Mouse (Mus musculus): ENCODE measurements around the gene Hsf5. TPM values are rescaled to one million over a fixed set of nuclear protein-coding genes. Genes with fewer than 3 reads are reported as not detected.

The Hsf5 gene
- polyA plus RNA-seq, 1 experiment from 2014 or later, result 0.27 TPM

DNA sequence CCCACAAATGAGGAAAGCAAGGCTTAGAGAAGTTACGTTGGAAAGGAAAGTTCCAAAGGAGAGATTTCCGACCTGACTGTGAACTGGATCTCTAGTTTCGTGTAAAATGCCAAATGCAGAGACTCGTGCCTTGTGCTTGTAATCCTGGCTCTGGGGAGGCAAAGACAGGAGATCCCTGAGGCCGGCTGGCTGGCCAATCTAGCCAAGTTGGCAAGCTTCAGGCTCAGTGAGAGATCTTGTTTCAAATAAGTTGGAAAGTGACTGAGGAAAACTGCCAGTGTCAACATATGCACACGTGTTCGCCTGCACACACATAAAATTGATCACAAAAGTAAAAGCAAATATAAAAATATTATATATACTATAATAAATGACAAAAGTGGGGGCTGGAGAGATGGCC lies 7.7 kb upstream of the Hsf5 start:
- Histone ChIP-seq H3K27me3 (ENCODE audit: control insufficient read depth, insufficient read depth, low read length) (no peaks in the 10 kb centered on the region), H3K4me3 (ENCODE audit: low read depth, low read length) (no peak overlapping the region), H3K9ac (ENCODE audit: low read length) (no peak overlapping the region), H3K27ac (replicated peaks; ENCODE audit: low read depth, low read length) (no peak overlapping the region), H3K36me3 (ENCODE audit: control insufficient read depth, insufficient read depth, low read length) (peaks cover 49% of the 10 kb centered on the region), H3K4me2 (ENCODE audit: low read depth, severe bottlenecking) (no peak overlapping the region), H3K4me1 (ENCODE audit: control insufficient read depth, insufficient read depth, low read length) (no peaks in the 10 kb centered on the region), H3K9me3 (ENCODE audit: control insufficient read depth, low read length) (no peaks in the 10 kb centered on the region)
- 92% methylated on average over 7 of the region's 7 CpGs for WGBS
- DNase-seq (ENCODE audit: low spot score) (no peak), ATAC-seq (ENCODE audit: insufficient number of reproducible peaks, low FRiP score, low TSS enrichment, low read depth) (no peak)

- Histone ChIP-seq H3K4me2 (ENCODE audit: low read depth, severe bottlenecking) (no peak overlapping the region), H3K9ac (ENCODE audit: low read length) (no peak overlapping the region), H3K27me3 (ENCODE audit: control insufficient read depth, insufficient read depth, low read length) (no peaks in the 10 kb centered on the region), H3K4me3 (ENCODE audit: low read depth, low read length) (no peak overlapping the region), H3K4me1 (ENCODE audit: control insufficient read depth, insufficient read depth, low read length) (no peaks in the 10 kb centered on the region), H3K36me3 (ENCODE audit: control insufficient read depth, insufficient read depth, low read length) (peaks cover 44% of the 10 kb centered on the region), H3K9me3 (ENCODE audit: control insufficient read depth, low read length) (no peaks in the 10 kb centered on the region), H3K27ac (replicated peaks; ENCODE audit: low read depth, low read length) (no peak overlapping the region)
- WGBS, result 93% methylated on average over 9 of the region's 9 CpGs
- no peak for ATAC-seq (ENCODE audit: insufficient number of reproducible peaks, low FRiP score, low TSS enrichment, low read depth)
- no peak for DNase-seq (ENCODE audit: low spot score)
Observed at GRCm38 (mm10) chr11:87611547-87611946, 5.4 kb upstream of the Hsf5 start.

GRCm38 (mm10) chr11:87613972-87614371 lies 3.0 kb upstream of the Hsf5 start:
- WGBS, result 94% methylated on average over 7 of the region's 7 CpGs

DNA sequence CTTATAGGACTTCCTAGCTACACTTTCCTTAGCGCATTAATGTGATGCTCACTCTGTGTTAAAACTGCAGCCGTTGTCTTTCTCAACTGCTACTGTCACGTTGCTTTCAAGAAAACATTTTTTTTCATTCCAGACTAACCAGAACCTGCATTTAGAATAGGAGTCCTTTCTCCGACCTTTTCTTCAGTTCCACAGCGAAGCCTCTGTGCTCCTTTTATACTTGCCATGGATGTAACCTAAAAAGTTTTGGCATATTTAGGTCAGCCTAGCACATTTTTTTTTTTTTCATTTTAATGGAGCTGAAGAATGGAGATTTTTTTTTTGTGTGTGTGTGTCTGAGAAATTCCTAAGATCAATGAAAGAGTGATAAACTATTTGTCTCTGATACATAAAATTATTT lies 1.4 kb upstream of the Hsf5 start:
- Histone ChIP-seq H3K4me3 (ENCODE audit: low read depth, low read length) (no peak overlapping the region), H3K36me3 (ENCODE audit: control insufficient read depth, insufficient read depth, low read length) (peaks cover 50% of the 10 kb centered on the region), H3K27me3 (ENCODE audit: control insufficient read depth, insufficient read depth, low read length) (no peaks in the 10 kb centered on the region), H3K4me2 (ENCODE audit: low read depth, severe bottlenecking) (no peak overlapping the region), H3K4me1 (ENCODE audit: control insufficient read depth, insufficient read depth, low read length) (no peaks in the 10 kb centered on the region), H3K9me3 (ENCODE audit: control insufficient read depth, low read length) (no peaks in the 10 kb centered on the region), H3K9ac (ENCODE audit: low read length) (no peak overlapping the region), H3K27ac (replicated peaks; ENCODE audit: low read depth, low read length) (no peak overlapping the region)
- DNase-seq (ENCODE audit: low spot score) (no peak), ATAC-seq (ENCODE audit: insufficient number of reproducible peaks, low FRiP score, low TSS enrichment, low read depth) (no peak)
- 94% methylated on average over 5 of the region's 5 CpGs for WGBS

More at GRCm38 (mm10) chr11:87613972-87614371, 3.0 kb upstream of the Hsf5 start:
- DNase-seq (ENCODE audit: low spot score), result no peak
- Histone ChIP-seq H3K4me3 (ENCODE audit: low read depth, low read length) (no peak overlapping the region), H3K27me3 (ENCODE audit: control insufficient read depth, insufficient read depth, low read length) (no peaks in the 10 kb centered on the region), H3K36me3 (ENCODE audit: control insufficient read depth, insufficient read depth, low read length) (peaks cover 57% of the 10 kb centered on the region), H3K9ac (ENCODE audit: low read length) (no peak overlapping the region), H3K4me1 (ENCODE audit: control insufficient read depth, insufficient read depth, low read length) (no peaks in the 10 kb centered on the region), H3K9me3 (ENCODE audit: control insufficient read depth, low read length) (no peaks in the 10 kb centered on the region), H3K27ac (replicated peaks; ENCODE audit: low read depth, low read length) (no peak overlapping the region), H3K4me2 (ENCODE audit: low read depth, severe bottlenecking) (no peak overlapping the region)
- no peak for ATAC-seq (ENCODE audit: insufficient number of reproducible peaks, low FRiP score, low TSS enrichment, low read depth)

DNA sequence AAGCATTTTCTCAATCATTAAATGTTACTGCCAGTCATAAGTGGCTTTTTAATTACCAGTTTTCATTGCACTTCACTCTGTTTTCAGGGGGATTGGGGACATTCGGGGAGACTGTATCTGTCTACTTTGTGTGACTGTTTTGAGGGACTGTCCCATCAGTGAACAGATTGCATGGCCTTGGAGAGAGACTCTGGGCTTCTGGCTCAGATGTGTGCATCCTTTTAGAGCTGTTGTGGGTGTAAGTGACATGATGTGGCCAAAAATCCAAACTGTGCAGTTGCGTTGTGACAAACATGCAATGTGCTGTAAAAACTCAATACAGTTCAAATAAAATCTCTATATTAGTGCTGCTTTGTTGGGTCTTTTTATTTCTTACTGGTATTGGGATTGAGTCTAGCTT lies 1.0 kb upstream of the Hsf5 start:
- DNase-seq (ENCODE audit: low spot score) (no peak), ATAC-seq (ENCODE audit: insufficient number of reproducible peaks, low FRiP score, low TSS enrichment, low read depth) (no peak)
- Histone ChIP-seq H3K27ac (replicated peaks; ENCODE audit: low read depth, low read length) (no peak overlapping the region), H3K9ac (ENCODE audit: low read length) (no peak overlapping the region), H3K9me3 (ENCODE audit: control insufficient read depth, low read length) (no peaks in the 10 kb centered on the region), H3K4me1 (ENCODE audit: control insufficient read depth, insufficient read depth, low read length) (no peaks in the 10 kb centered on the region), H3K4me2 (ENCODE audit: low read depth, severe bottlenecking) (no peak overlapping the region), H3K27me3 (ENCODE audit: control insufficient read depth, insufficient read depth, low read length) (no peaks in the 10 kb centered on the region), H3K36me3 (ENCODE audit: control insufficient read depth, insufficient read depth, low read length) (peaks cover 48% of the 10 kb centered on the region), H3K4me3 (ENCODE audit: low read depth, low read length) (no peak overlapping the region)
- WGBS, result 99% methylated on average over 2 of the region's 2 CpGs

DNA sequence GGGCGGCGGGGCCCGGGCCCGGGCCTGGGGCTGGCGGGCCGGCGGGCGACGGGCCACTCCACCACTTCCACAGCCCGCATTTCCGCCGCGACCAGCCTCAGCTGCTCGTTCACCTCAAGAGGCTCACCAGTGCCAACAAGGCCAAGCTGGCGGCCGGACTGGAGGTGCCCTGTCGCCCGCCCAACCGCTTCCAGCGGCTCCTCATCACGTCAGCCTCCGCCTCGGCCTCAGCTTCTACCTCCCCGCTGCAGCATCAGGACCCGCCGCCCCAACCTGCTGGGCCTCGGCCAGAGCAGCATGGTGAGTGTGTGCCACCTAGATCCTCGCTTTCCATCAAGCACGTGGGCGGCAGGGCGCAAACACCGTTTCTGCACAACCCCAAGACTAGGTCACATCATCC lies 642 bp downstream of the Hsf5 start:
- H3K27me3 ChIP-seq (ENCODE audit: control insufficient read depth, insufficient read depth, low read length), result no peaks in the 10 kb centered on the region
- H3K9ac ChIP-seq (ENCODE audit: low read length), result no peak overlapping the region
- WGBS, result 94% methylated on average over 32 of the region's 32 CpGs
- DNase-seq (ENCODE audit: low spot score), result no peak
- no peak overlapping the region for H3K27ac ChIP-seq (replicated peaks; ENCODE audit: low read depth, low read length)
- H3K4me1 ChIP-seq (ENCODE audit: control insufficient read depth, insufficient read depth, low read length), result no peaks in the 10 kb centered on the region
- H3K4me3 ChIP-seq (ENCODE audit: low read depth, low read length), result no peak overlapping the region
- no peak overlapping the region for H3K4me2 ChIP-seq (ENCODE audit: low read depth, severe bottlenecking)
- H3K9me3 ChIP-seq (ENCODE audit: control insufficient read depth, low read length), result no peaks in the 10 kb centered on the region
- peaks cover 38% of the 10 kb centered on the region for H3K36me3 ChIP-seq (ENCODE audit: control insufficient read depth, insufficient read depth, low read length)
- ATAC-seq (ENCODE audit: insufficient number of reproducible peaks, low FRiP score, low TSS enrichment, low read depth), result no peak

DNA sequence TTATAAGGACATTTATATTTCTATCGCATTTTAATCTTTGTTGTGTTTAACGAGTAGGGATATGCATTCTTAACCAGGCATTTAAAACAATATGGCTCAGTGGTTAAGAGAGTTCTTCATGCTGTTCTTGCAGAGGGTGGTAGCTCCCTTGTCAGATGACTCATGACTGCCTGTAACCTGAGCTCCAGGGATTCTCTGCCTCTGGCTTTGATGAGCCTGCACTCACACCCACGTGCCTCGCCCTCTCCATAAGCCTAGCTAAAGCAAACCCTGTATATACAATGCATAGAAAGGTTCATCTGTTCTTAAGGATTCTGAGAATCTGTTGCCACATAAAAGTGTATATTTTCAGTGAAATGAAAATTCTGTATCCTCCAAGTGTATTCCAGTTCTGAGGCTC lies 6.2 kb downstream of the Hsf5 start:
- Histone ChIP-seq H3K4me2 (ENCODE audit: low read depth, severe bottlenecking) (no peak overlapping the region), H3K9me3 (ENCODE audit: control insufficient read depth, low read length) (no peaks in the 10 kb centered on the region), H3K4me3 (ENCODE audit: low read depth, low read length) (no peak overlapping the region), H3K27me3 (ENCODE audit: control insufficient read depth, insufficient read depth, low read length) (no peaks in the 10 kb centered on the region), H3K27ac (replicated peaks; ENCODE audit: low read depth, low read length) (no peak overlapping the region), H3K36me3 (ENCODE audit: control insufficient read depth, insufficient read depth, low read length) (peaks cover under 1% of the 10 kb centered on the region; the same call in 1 of the 2 replicates), H3K4me1 (ENCODE audit: control insufficient read depth, insufficient read depth, low read length) (no peaks in the 10 kb centered on the region), H3K9ac (ENCODE audit: low read length) (no peak overlapping the region)
- no peak for ATAC-seq (ENCODE audit: insufficient number of reproducible peaks, low FRiP score, low TSS enrichment, low read depth)
- DNase-seq (ENCODE audit: low spot score), result no peak
- 65% methylated on average over 4 of the region's 4 CpGs for WGBS

DNA sequence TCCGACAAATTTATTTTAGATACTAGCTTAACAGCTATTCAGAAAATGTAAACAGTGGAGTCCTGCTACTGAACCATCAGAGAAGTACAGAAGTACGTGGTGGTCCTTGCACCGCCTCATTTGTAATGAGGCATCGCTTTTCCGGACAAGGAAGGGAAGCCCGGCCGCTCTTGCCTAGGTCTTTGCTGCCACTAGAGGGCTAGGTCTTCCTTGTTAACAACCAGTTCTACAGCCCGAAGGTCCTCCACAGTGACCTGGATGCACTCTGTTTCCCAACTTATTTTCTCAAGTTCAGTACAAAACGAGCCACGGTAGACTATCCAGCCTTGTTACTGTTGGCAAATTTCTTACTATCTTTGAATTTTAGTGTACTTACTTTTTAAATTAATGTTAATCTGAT lies 12.9 kb downstream of the Hsf5 start:
- ATAC-seq (ENCODE audit: insufficient number of reproducible peaks, low FRiP score, low TSS enrichment, low read depth) (no peak), DNase-seq (ENCODE audit: low spot score) (peak; percentile 64)
- H3K4me3 ChIP-seq (ENCODE audit: low read depth, low read length), result no peak overlapping the region
- H3K36me3 ChIP-seq (ENCODE audit: control insufficient read depth, insufficient read depth, low read length), result no peaks in the 10 kb centered on the region
- no peak overlapping the region for H3K9ac ChIP-seq (ENCODE audit: low read length)
- H3K9me3 ChIP-seq (ENCODE audit: control insufficient read depth, low read length), result no peaks in the 10 kb centered on the region
- H3K4me1 ChIP-seq (ENCODE audit: control insufficient read depth, insufficient read depth, low read length), result no peaks in the 10 kb centered on the region
- no peak overlapping the region for H3K4me2 ChIP-seq (ENCODE audit: low read depth, severe bottlenecking)
- no peak overlapping the region for H3K27ac ChIP-seq (replicated peaks; ENCODE audit: low read depth, low read length)
- H3K27me3 ChIP-seq (ENCODE audit: control insufficient read depth, insufficient read depth, low read length), result no peaks in the 10 kb centered on the region
- WGBS, result 33% methylated on average over 10 of the region's 10 CpGs

GRCm38 (mm10) chr11:87638793-87639192 lies 21.8 kb downstream of the Hsf5 start:
- 25% methylated on average over 2 of the region's 2 CpGs for WGBS
- peak overlapping the region; percentile 81 for H3K9ac ChIP-seq (ENCODE audit: low read length)
- peak overlapping the region; percentile 65 for H3K4me2 ChIP-seq (ENCODE audit: low read depth, severe bottlenecking)
- no peak for ATAC-seq (ENCODE audit: insufficient number of reproducible peaks, low FRiP score, low TSS enrichment, low read depth)
- 0 out of 2 replicates have a peak, but pooled peaks cover 5% of the 10 kb centered on the region for H3K4me1 ChIP-seq (ENCODE audit: control insufficient read depth, insufficient read depth, low read length)
- no peaks in the 10 kb centered on the region for H3K27me3 ChIP-seq (ENCODE audit: control insufficient read depth, insufficient read depth, low read length)
- H3K27ac ChIP-seq (replicated peaks; ENCODE audit: low read depth, low read length), result no peak overlapping the region
- peak overlapping the region; percentile 40 for H3K4me3 ChIP-seq (ENCODE audit: low read depth, low read length)
- no peak for DNase-seq (ENCODE audit: low spot score)
- H3K36me3 ChIP-seq (ENCODE audit: control insufficient read depth, insufficient read depth, low read length), result no peaks in the 10 kb centered on the region
- H3K9me3 ChIP-seq (ENCODE audit: control insufficient read depth, low read length), result no peaks in the 10 kb centered on the region

All from limb, embryonic 11.5 days (tissue).